Mouse (Mus musculus) embryonic facial prominence, embryonic 10.5 days (tissue): Measurements from ENCODE around the gene Tox4. TPM values are rescaled to one million over a fixed set of nuclear protein-coding genes. Genes with fewer than 3 reads are reported as not detected.

ENCODE experiments used
- polyA plus RNA-seq: library from polyadenylated mRNA; unstranded; fragments of >200 nt; fragmentation: Nextera tagmentation; extraction: Ambion mirVana; gene quantifications from 2 replicates; pipeline ENCODE4 v1.2.1, GENCODE M21; 2016

Tox4 gene
- polyA plus RNA-seq, 1 experiment from 2014 or later = 53.5 TPM

Other genes starting within 250 kb of the Tox4 start
- not detected in 2 replicates for gene Olfr221, start 236.7 kb upstream of the Tox4 start, polyA plus RNA-seq
- 893 and 906 TPM in 2 replicates for gene Hnrnpc, start 175.1 kb upstream of the Tox4 start, polyA plus RNA-seq
- gene Rpgrip1, start 168.4 kb upstream of the Tox4 start, polyA plus RNA-seq = 129 and 133 TPM in 2 replicates
- gene Supt16, start 81.7 kb upstream of the Tox4 start, polyA plus RNA-seq = 89.9 and 90.2 TPM in 2 replicates
- gene Chd8, start 21.4 kb upstream of the Tox4 start, polyA plus RNA-seq = 51.2 and 51.7 TPM in 2 replicates
- 22.7 and 25.8 TPM in 2 replicates for gene Rab2b, start 399 bp downstream of the Tox4 start, polyA plus RNA-seq
- gene Mettl3, start 26.0 kb downstream of the Tox4 start, polyA plus RNA-seq = 55.4 and 64.0 TPM in 2 replicates
- gene Sall2, start 49.6 kb downstream of the Tox4 start, polyA plus RNA-seq = 50.3 and 51.9 TPM in 2 replicates
- not detected in 2 replicates for gene Olfr1513, start 77.3 kb downstream of the Tox4 start, polyA plus RNA-seq
- gene Olfr1512, start 100.0 kb downstream of the Tox4 start, polyA plus RNA-seq = not detected in 2 replicates
- gene Olfr1511, start 118.2 kb downstream of the Tox4 start, polyA plus RNA-seq = not detected in 2 replicates
- gene Olfr1510, start 135.2 kb downstream of the Tox4 start, polyA plus RNA-seq = not detected in 2 replicates
- not detected in 2 replicates for gene Olfr1509, start 163.8 kb downstream of the Tox4 start, polyA plus RNA-seq
- not detected in 2 replicates for gene Olfr1508, start 188.3 kb downstream of the Tox4 start, polyA plus RNA-seq
- gene Olfr1507, start 216.6 kb downstream of the Tox4 start, polyA plus RNA-seq = not detected in 2 replicates